Mouse (Mus musculus): ENCODE measurements around the gene Trp53. TPM values are rescaled to one million over a fixed set of nuclear protein-coding genes. Genes with fewer than 3 reads are reported as not detected.
"Not testable (repeated sequence)": the region's sequence is repeated elsewhere in the genome, so short reads cannot be mapped to it uniquely, and the experiment has no call there.

Trp53 gene
- polyA plus RNA-seq, 1 experiment from 2014 or later: 140 TPM

DNA sequence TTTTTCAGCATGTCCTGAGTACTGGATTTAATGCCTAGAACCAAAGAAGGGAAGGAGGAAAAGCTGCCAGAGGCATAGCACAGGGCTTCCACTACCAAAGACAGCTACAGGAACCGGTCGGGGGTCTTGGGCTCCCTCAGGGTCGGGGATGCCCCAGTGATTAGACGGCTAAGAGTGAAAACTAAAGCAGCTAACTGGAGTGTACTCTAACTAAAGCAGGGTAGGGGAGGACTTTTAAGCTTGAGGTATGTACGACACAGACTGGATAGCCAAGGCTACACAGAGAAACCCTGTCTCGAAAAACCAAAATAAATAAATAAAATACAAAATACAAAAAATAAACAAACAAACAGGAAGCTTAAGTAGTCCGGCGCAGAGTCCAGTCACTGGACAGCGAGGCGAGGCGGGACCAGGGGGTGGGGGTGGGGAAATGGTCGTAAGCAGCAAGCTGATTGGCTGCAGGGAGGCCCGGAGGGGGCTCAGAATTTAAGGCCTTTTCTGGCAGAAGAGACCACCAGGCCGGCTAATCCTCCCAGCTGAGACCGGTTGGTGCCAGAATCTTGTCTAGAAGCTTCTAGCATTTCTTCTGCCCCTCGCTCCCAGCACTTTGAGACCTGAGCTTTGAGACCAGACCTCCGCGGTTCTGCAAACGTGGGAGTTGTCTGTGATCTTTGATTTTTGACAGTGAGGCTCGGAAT is 41.6 kb downstream of the Trp53 start, which contains the start of gene Sat2:
Gene Sat2 (plus strand): TSS at position 454 of the 698 bp plus-strand sequence.
- Histone ChIP-seq H3K9me3 (no peaks in the 10 kb centered on the region), H3K27ac (peak within 1 kb of the TSS; percentile 66), H3K27me3 (replicated peaks) (no peaks in the 10 kb centered on the region), H3K4me1 (replicated peaks) (peaks cover 10% of the 10 kb centered on the region; the same call in 1 of the 2 replicates), H3K9ac (peak within 1 kb of the TSS; percentile 71), H3K4me2 (replicated peaks) (peak within 1 kb of the TSS; percentile 81), H3K4me3 (replicated peaks) (peak within 1 kb of the TSS; percentile 55), H3K36me3 (no peaks in the 10 kb centered on the region)
- ATAC-seq: peak; percentile 88
- 3% methylated on average over 20 of the region's 20 CpGs for WGBS

DNA sequence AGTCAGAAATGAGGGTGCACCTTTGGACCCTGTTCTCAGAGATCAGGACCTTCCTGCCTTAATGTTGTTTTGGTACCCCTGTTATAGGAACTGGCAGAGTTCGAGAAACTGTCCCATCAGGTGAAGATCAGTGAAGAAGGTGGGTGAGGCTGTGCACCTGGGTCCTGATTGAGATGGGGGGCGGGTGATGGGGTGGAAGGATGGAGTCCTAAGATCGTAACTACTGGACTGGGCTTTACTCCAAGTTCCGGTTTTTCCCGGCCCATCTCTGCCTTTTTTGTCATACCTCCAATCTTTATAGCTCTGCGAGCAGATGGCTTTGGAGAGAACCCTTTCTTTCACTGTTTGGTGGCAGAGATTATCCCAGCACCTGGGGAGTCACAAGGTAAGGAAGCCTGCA is 42.2 kb downstream of the Trp53 start:
- H3K4me3 ChIP-seq (replicated peaks): peak overlapping the region; percentile 55
- ATAC-seq: no peak; the same call in 1 of the 2 replicates
- H3K4me2 ChIP-seq (replicated peaks): peak overlapping the region; percentile 81
- H3K4me1 ChIP-seq (replicated peaks): peaks cover 10% of the 10 kb centered on the region; the same call in 1 of the 2 replicates
- H3K9ac ChIP-seq: peak overlapping the region; percentile 71
- 0 out of 2 replicates have a peak overlapping the region, but pooled peaks have one; percentile 66 for H3K27ac ChIP-seq
- no peaks in the 10 kb centered on the region for H3K27me3 ChIP-seq (replicated peaks)
- WGBS: 19% methylated on average over 6 of the region's 6 CpGs
- H3K9me3 ChIP-seq: no peaks in the 10 kb centered on the region
- H3K36me3 ChIP-seq: no peaks in the 10 kb centered on the region

DNA sequence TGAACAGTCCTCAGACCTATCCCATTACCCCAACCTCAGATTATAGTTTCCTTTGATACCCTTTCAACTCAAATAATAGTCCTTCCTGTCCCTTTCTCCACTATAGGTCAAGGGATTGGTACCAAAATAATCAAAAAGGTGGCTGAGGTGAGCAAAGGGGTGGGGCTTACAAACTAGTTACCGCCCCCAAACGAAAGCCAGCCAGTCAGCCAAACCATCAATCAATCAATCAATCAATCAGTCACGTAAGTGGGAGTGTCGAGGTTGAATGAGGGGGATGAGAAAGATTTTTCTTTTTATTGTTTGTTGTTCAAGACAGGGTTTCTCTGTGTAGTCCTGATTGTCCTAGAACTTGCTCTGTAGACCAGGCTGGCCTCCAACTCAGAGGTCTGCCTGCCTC is 42.8 kb downstream of the Trp53 start:
- Histone ChIP-seq H3K4me3 (replicated peaks) (no peak overlapping the region), H3K9me3 (no peaks in the 10 kb centered on the region), H3K36me3 (no peaks in the 10 kb centered on the region), H3K27ac (no peak overlapping the region), H3K27me3 (replicated peaks) (no peaks in the 10 kb centered on the region), H3K9ac (no peak overlapping the region), H3K4me1 (replicated peaks) (peaks cover 10% of the 10 kb centered on the region; the same call in 1 of the 2 replicates), H3K4me2 (replicated peaks) (peak overlapping the region; percentile 81)
- ATAC-seq: no peak
- 78% methylated on average over 4 of the region's 4 CpGs for WGBS

DNA sequence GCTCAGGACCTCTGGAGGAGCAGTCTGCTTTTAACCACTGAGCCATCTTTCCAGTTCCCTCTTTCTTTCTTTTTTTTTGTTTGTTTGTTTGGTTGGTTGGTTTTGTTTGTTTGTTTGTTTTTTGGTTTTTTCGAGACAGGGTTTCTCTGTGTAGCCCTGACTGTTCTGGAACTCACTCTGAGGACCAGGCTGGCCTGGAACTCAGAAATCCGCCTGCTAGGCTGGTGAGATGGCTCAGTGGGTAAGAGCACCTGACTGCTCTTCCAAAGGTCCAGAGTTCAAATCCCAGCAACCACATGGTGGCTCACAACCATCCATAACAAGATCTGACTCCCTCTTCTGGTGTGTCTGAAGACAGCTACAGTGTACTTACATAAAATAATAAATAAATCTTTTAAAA is 44.2 kb downstream of the Trp53 start:
- not testable (repeated sequence) for H3K9me3 ChIP-seq; H3K4me3 ChIP-seq (replicated peaks); H3K4me1 ChIP-seq (replicated peaks); H3K27ac ChIP-seq; H3K36me3 ChIP-seq; H3K9ac ChIP-seq; ATAC-seq; H3K4me2 ChIP-seq (replicated peaks); H3K27me3 ChIP-seq (replicated peaks)
- whole genome bisulfite sequencing: 90% methylated on average over 2 of the region's 2 CpGs

DNA sequence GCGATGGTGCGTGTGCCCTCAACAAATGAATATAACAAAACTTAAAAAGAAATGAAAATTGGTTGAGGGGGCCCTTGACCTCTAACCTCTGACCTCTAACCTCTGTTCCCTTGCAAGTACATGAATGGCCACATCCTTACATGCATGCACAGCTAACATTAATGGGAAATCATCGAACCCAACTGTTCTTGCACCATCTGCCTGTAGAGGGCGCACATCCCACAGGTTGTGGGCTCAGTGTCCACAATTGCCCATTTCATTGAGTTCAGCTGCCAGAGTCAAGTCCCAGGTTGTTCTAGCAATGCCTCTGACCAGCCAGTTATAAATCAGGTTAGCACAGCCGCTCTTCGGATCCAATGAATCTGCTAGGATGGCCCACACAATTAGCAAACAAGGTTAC is 48.1 kb downstream of the Trp53 start:
- ATAC-seq: no peak
- no peak overlapping the region for H3K27ac ChIP-seq
- 36% methylated on average over 6 of the region's 6 CpGs for WGBS

DNA sequence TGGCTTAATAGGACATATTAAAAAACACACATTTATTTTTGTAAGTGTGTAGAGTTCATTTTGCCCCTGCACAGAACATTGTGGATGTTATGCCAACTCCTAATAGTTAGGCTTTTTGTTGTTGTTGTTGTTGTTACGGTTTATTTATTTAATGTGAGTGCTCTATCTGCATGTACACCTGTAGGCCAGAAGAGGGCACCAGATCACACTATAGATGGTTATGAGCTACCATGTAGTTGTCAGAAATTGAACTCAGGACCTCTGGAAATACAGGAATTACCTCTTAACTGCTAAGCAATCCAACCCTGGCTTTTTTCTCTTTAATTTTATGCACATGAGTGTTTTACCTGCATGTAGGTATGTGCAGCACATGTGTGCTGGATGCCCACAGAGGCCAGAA is 49.6 kb downstream of the Trp53 start:
- no peak overlapping the region for H3K4me2 ChIP-seq (replicated peaks)
- 80% methylated on average over 1 of the region's 1 CpGs for WGBS
- no peak for ATAC-seq
- H3K4me3 ChIP-seq (replicated peaks): no peak overlapping the region
- no peak overlapping the region for H3K9ac ChIP-seq
- peaks cover 4% of the 10 kb centered on the region; the same call in 1 of the 2 replicates for H3K4me1 ChIP-seq (replicated peaks)
- H3K27me3 ChIP-seq (replicated peaks): no peaks in the 10 kb centered on the region
- no peaks in the 10 kb centered on the region for H3K36me3 ChIP-seq
- H3K9me3 ChIP-seq: no peaks in the 10 kb centered on the region
- H3K27ac ChIP-seq: no peak overlapping the region

More for the DNA sequence above, 48.1 kb downstream of the Trp53 start:
- H3K36me3 ChIP-seq: no peaks in the 10 kb centered on the region
- H3K9ac ChIP-seq: no peak overlapping the region
- no peak overlapping the region for H3K4me3 ChIP-seq (replicated peaks)
- H3K4me1 ChIP-seq (replicated peaks): no peaks in the 10 kb centered on the region
- H3K27me3 ChIP-seq (replicated peaks): no peaks in the 10 kb centered on the region
- H3K4me2 ChIP-seq (replicated peaks): no peak overlapping the region
- H3K9me3 ChIP-seq: no peaks in the 10 kb centered on the region

DNA sequence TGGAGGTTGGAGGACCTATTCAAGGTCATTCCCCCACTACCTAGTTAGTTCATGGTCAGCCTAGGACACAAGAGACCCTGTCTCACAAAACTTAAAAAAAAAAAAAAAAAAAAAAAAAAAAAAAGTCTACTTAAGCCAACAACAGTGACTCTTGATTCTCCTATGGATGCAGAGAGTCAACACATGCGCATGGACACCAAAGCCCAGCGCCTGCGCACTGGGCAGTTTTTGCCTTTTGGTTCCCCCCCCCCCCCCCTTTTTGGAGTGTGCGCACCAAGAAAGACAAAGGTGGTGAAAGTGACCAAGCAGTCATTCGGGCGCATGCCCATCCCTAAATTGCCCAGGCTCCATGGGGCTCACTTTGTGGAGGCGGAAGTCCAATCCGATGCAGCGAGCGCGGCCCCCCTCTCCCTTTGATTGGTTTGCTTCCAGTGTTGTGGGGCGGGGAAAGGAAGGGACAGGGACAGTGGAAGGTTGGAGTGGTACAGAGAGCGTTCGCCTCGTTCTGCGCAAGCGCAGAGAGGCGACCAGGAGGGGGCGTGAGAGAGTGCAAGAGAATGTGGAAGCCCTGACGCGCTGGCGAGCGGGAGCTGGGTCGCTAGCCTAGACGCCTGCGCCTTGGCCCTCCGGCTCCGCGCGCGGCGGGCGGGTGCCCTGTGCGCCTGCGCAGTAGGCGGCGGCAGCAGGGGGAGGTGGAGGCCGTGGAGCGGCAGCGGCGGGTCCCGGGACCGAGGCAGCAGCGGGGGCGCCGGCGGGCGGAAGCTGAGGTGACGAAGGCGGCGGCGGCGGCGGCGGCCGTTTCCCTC is 52.3 kb downstream of the Trp53 start, which contains the start of gene Fxr2:
Gene Fxr2 (plus strand): TSS at position 707 of the 806 bp plus-strand sequence.
- Histone ChIP-seq H3K27ac (peak within 1 kb of the TSS; percentile 97), H3K27me3 (replicated peaks) (no peaks in the 10 kb centered on the region), H3K36me3 (no peaks in the 10 kb centered on the region), H3K4me2 (replicated peaks) (peak within 1 kb of the TSS; percentile 60), H3K4me1 (replicated peaks) (peaks cover 5% of the 10 kb centered on the region; the same call in 1 of the 2 replicates), H3K9ac (peak within 1 kb of the TSS; percentile 96), H3K9me3 (no peaks in the 10 kb centered on the region), H3K4me3 (replicated peaks) (peak within 1 kb of the TSS; percentile 97)
- peak; percentile 99 for ATAC-seq
- WGBS: under 1% methylated on average over 52 of the region's 56 CpGs

DNA sequence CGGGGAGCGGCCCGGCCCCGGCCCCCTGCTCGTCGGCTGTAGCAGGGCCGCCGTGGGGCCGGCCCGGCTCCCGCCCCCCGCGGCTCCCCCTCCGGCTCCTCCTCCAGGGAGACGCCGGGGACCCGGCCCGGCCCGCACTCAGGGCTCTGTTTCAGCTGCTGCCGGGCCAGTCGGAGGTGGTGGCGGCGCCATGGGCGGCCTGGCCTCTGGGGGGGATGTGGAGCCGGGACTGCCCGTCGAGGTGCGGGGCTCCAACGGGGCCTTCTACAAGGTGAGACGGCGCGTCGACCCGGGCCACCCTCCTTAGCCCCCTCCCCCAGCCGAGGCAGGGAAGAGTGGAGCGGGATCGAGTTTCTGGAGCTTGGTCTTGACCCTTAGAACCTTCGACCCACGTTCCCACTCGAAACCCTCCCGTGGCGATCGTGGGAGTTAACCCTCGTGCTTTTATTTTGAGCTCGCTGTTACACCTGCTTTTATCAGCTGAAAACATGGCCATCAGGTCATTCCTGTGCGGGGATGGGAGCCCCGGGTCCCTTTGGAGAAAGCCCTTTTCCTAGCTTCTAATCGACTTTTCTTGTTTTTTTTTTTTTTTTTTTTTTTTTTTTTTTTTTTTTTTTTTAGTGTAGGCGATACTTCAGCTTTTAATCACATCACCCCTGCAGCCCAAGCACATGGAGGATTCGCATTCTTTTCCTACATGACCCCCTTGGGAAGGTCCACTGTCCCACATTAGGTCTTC is 53.1 kb downstream of the Trp53 start:
- no peaks in the 10 kb centered on the region for H3K36me3 ChIP-seq
- peak; percentile 80 for ATAC-seq
- peak overlapping the region; percentile 97 for H3K27ac ChIP-seq
- under 1% methylated on average over 41 of the region's 50 CpGs for WGBS
- no peaks in the 10 kb centered on the region for H3K27me3 ChIP-seq (replicated peaks)
- H3K9ac ChIP-seq: peak overlapping the region; percentile 96
- H3K4me2 ChIP-seq (replicated peaks): peak overlapping the region; percentile 60
- peak overlapping the region; percentile 97 for H3K4me3 ChIP-seq (replicated peaks)
- H3K9me3 ChIP-seq: no peaks in the 10 kb centered on the region
- H3K4me1 ChIP-seq (replicated peaks): peaks cover 5% of the 10 kb centered on the region; the same call in 1 of the 2 replicates

DNA sequence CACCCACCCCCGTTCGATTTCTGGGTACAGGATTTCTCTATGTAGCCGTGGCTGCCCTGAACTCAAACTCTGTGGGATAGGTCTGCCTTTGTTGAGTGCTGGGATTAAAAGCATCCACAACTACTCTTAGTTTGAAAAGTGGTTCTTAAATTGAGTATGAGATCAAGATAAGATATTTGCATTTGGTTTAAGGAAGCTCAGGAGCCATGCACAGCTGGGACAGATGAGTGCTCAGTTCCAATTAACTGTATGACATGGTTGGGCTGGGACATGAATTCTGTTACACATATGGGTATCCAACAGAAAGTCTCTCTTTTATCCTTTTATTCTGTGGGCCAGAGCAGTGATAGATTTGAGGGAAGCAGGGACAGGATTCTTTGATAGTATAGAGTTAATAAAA is 55.3 kb downstream of the Trp53 start:
- no peak overlapping the region for H3K9ac ChIP-seq
- no peaks in the 10 kb centered on the region for H3K27me3 ChIP-seq (replicated peaks)
- WGBS: 72% methylated on average over 3 of the region's 3 CpGs
- no peak overlapping the region; the same call in 1 of the 2 replicates for H3K4me2 ChIP-seq (replicated peaks)
- no peak overlapping the region for H3K27ac ChIP-seq
- H3K9me3 ChIP-seq: no peaks in the 10 kb centered on the region
- H3K36me3 ChIP-seq: peaks cover 5% of the 10 kb centered on the region; the same call in 1 of the 2 replicates
- H3K4me3 ChIP-seq (replicated peaks): no peak overlapping the region
- no peak for ATAC-seq
- peaks cover 5% of the 10 kb centered on the region; the same call in 1 of the 2 replicates for H3K4me1 ChIP-seq (replicated peaks)
